Mouse (Mus musculus) liver, embryonic 13.5 days (tissue): ENCODE results near the gene Anapc16. TPM values are rescaled to one million over a fixed set of nuclear protein-coding genes. Genes with fewer than 3 reads are reported as not detected.
A peak's percentile ranks its signal among the peaks of the same experiment; 100 is the strongest.
"Not testable (repeated sequence)": the region's sequence is repeated elsewhere in the genome, so short reads cannot be mapped to it uniquely, and the experiment has no call there.

ENCODE experiments used
- ATAC-seq: fragments of 200-750 bp; cut with Nextera tagmentation; 2 replicates; pipeline ENCODE4 v1.8.0; 2017; ENCODE audit warnings: low read depth, mild to moderate bottlenecking, moderate number of reproducible peaks, moderate library complexity
- DNase-seq: peaks from one replicate; pipeline ENCODE4 v3.0.0; 2022
- H3K27ac ChIP-seq: fragments of 300-500 bp; sonication (generic); 2 replicates; pipeline ENCODE4 v1.5.1; 2015; ENCODE audit warnings: moderate library complexity, mild to moderate bottlenecking, inconsistent platforms
- H3K27me3 ChIP-seq: fragments of 300-500 bp; sonication (generic); 2 replicates; pipeline ENCODE4 v1.6.1; 2015; ENCODE audit warnings: mild to moderate bottlenecking, inconsistent platforms
- H3K36me3 ChIP-seq: fragments of 300-500 bp; sonication (generic); 2 replicates; pipeline ENCODE4 v1.6.1; 2015; ENCODE audit warnings: mild to moderate bottlenecking, inconsistent platforms
- H3K4me1 ChIP-seq: fragments of 300-500 bp; sonication (generic); replicated peaks from 2 replicates; pipeline ENCODE4 v1.6.1; 2015; ENCODE audit warnings: inconsistent platforms
- H3K4me2 ChIP-seq: fragments of 300-500 bp; sonication (generic); 2 replicates; pipeline ENCODE4 v1.6.1; 2015; ENCODE audit warnings: inconsistent platforms, mild to moderate bottlenecking, moderate library complexity
- H3K4me3 ChIP-seq: fragments of 300-500 bp; sonication (generic); replicated peaks from 2 replicates; pipeline ENCODE4 v1.5.1; 2015; ENCODE audit warnings: mild to moderate bottlenecking, inconsistent platforms
- H3K9ac ChIP-seq: fragments of 300-500 bp; sonication (generic); 2 replicates; pipeline ENCODE4 v1.6.1; 2015; ENCODE audit warnings: mild to moderate bottlenecking, inconsistent platforms
- H3K9me3 ChIP-seq: fragments of 300-500 bp; sonication (generic); replicated peaks from 2 replicates; pipeline ENCODE4 v1.6.1; 2016; ENCODE audit warnings: inconsistent platforms
- WGBS: fragments of 180-500 bp; shearing (Covaris S2); methylation state at CpG from one replicate; pipeline ENCODE4 v1.1.7; 2015; ENCODE audit not compliant: insufficient replicate concordance; 5-methylcytosine and 5-hydroxymethylcytosine counted together
- polyA plus RNA-seq: library from polyadenylated mRNA; unstranded; fragments of >200 nt; fragmentation: Nextera tagmentation; extraction: Ambion mirVana; gene quantifications from 2 replicates; pipeline ENCODE4 v1.2.1, GENCODE M21; 2015

The Anapc16 gene
- polyA plus RNA-seq, 1 experiment from 2014 or later, result 52.7 TPM

- ATAC-seq, result no peak
- Histone ChIP-seq H3K4me1 (peaks cover 36% of the 10 kb centered on the region), H3K36me3 (peaks cover 34% of the 10 kb centered on the region), H3K9ac (no peak overlapping the region), H3K4me3 (no peak overlapping the region), H3K27ac (no peak overlapping the region), H3K4me2 (no peak overlapping the region), H3K9me3 (no peaks in the 10 kb centered on the region), H3K27me3 (no peaks in the 10 kb centered on the region)
- 60% methylated on average over 3 of the region's 3 CpGs for WGBS
- DNase-seq, result no peak
Observed at GRCm38 (mm10) chr10:59999057-59999456, 3.9 kb downstream of the Anapc16 start.

GRCm38 (mm10) chr10:59997591-59997990, 5.3 kb downstream of the Anapc16 start:
- Histone ChIP-seq H3K36me3 (peaks cover 46% of the 10 kb centered on the region), H3K4me3 (no peak overlapping the region), H3K4me1 (peaks cover 27% of the 10 kb centered on the region), H3K9me3 (no peaks in the 10 kb centered on the region), H3K9ac (no peak overlapping the region), H3K4me2 (no peak overlapping the region), H3K27ac (no peak overlapping the region), H3K27me3 (no peaks in the 10 kb centered on the region)
- DNase-seq, result peak; percentile 48
- ATAC-seq, result no peak
- WGBS, result 11% methylated on average over 7 of the region's 7 CpGs

- Histone ChIP-seq H3K27me3 (no peaks in the 10 kb centered on the region), H3K4me1 (peaks cover 14% of the 10 kb centered on the region), H3K4me2 (no peak overlapping the region), H3K9me3 (no peaks in the 10 kb centered on the region), H3K9ac (no peak overlapping the region), H3K27ac (no peak overlapping the region), H3K36me3 (peaks cover 54% of the 10 kb centered on the region), H3K4me3 (no peak overlapping the region)
- no peak for DNase-seq
- 88% methylated on average over 6 of the region's 6 CpGs for WGBS
- no peak for ATAC-seq
Observed at GRCm38 (mm10) chr10:59995889-59996288, 7.0 kb downstream of the Anapc16 start.

GRCm38 (mm10) chr10:59993813-59994212, 9.1 kb downstream of the Anapc16 start:
- H3K27me3 ChIP-seq, H3K4me3 ChIP-seq, H3K4me1 ChIP-seq, H3K27ac ChIP-seq, DNase-seq, H3K4me2 ChIP-seq, H3K9ac ChIP-seq, ATAC-seq, H3K9me3 ChIP-seq: not testable (repeated sequence)
- 84% methylated on average over 2 of the region's 3 CpGs for WGBS
- peaks cover 71% of the 10 kb centered on the region for H3K36me3 ChIP-seq

GRCm38 (mm10) chr10:59992024-59992423, 10.9 kb downstream of the Anapc16 start:
- H3K4me1 ChIP-seq, result no peaks in the 10 kb centered on the region
- no peak overlapping the region for H3K4me3 ChIP-seq
- H3K27ac ChIP-seq, result no peak overlapping the region
- H3K9ac ChIP-seq, result no peak overlapping the region
- H3K36me3 ChIP-seq, result peaks cover 89% of the 10 kb centered on the region
- DNase-seq (no peak), ATAC-seq (no peak)
- no peaks in the 10 kb centered on the region for H3K9me3 ChIP-seq
- no peaks in the 10 kb centered on the region for H3K27me3 ChIP-seq
- 67% methylated on average over 8 of the region's 8 CpGs for WGBS
- no peak overlapping the region for H3K4me2 ChIP-seq

- H3K4me1 ChIP-seq, result no peaks in the 10 kb centered on the region
- H3K36me3 ChIP-seq, result peaks cover 91% of the 10 kb centered on the region
- H3K4me3 ChIP-seq, result no peak overlapping the region
- H3K27me3 ChIP-seq, result no peaks in the 10 kb centered on the region
- H3K4me2 ChIP-seq, result no peak overlapping the region
- DNase-seq (no peak), ATAC-seq (no peak)
- no peak overlapping the region for H3K27ac ChIP-seq
- no peaks in the 10 kb centered on the region for H3K9me3 ChIP-seq
- WGBS, result 85% methylated on average over 9 of the region's 9 CpGs
- H3K9ac ChIP-seq, result no peak overlapping the region
Observed at GRCm38 (mm10) chr10:59991262-59991880, 11.6 kb downstream of the Anapc16 start.

- Histone ChIP-seq H3K4me3 (no peak overlapping the region), H3K9ac (no peak overlapping the region), H3K27ac (no peak overlapping the region), H3K36me3 (peaks cover 88% of the 10 kb centered on the region), H3K27me3 (no peaks in the 10 kb centered on the region), H3K4me2 (no peak overlapping the region), H3K4me1 (no peaks in the 10 kb centered on the region), H3K9me3 (no peaks in the 10 kb centered on the region)
- WGBS, result 91% methylated on average over 9 of the region's 9 CpGs
- ATAC-seq (no peak), DNase-seq (no peak)
Observed at GRCm38 (mm10) chr10:59990393-59990792, 12.5 kb downstream of the Anapc16 start.

GRCm38 (mm10) chr10:59988036-59988435, 14.9 kb downstream of the Anapc16 start:
- H3K9ac ChIP-seq, result no peak overlapping the region
- no peak overlapping the region for H3K4me3 ChIP-seq
- no peak overlapping the region for H3K27ac ChIP-seq
- DNase-seq (no peak), ATAC-seq (no peak)
- no peak overlapping the region for H3K4me2 ChIP-seq
- H3K4me1 ChIP-seq, result no peaks in the 10 kb centered on the region
- peaks cover 69% of the 10 kb centered on the region for H3K36me3 ChIP-seq
- H3K9me3 ChIP-seq, result no peaks in the 10 kb centered on the region
- 82% methylated on average over 4 of the region's 4 CpGs for WGBS
- no peaks in the 10 kb centered on the region for H3K27me3 ChIP-seq

- 0 out of 2 replicates have a peak, but pooled peaks have one; percentile 11 for ATAC-seq
- Histone ChIP-seq H3K9me3 (no peaks in the 10 kb centered on the region), H3K9ac (no peak overlapping the region), H3K4me3 (no peak overlapping the region), H3K27ac (no peak overlapping the region), H3K36me3 (peaks cover 16% of the 10 kb centered on the region), H3K27me3 (no peaks in the 10 kb centered on the region), H3K4me1 (peaks cover 42% of the 10 kb centered on the region), H3K4me2 (no peak overlapping the region)
- 55% methylated on average over 12 of the region's 12 CpGs for WGBS
- DNase-seq, result no peak
Observed at GRCm38 (mm10) chr10:59982379-59982873, 20.5 kb downstream of the Anapc16 start.

- 71% methylated on average over 9 of the region's 9 CpGs for whole genome bisulfite sequencing
- DNase-seq (no peak), ATAC-seq (no peak)
- H3K4me3 ChIP-seq, result no peak overlapping the region
- H3K27me3 ChIP-seq, result no peaks in the 10 kb centered on the region
- peaks cover 10% of the 10 kb centered on the region for H3K36me3 ChIP-seq
- no peak overlapping the region for H3K4me2 ChIP-seq
- H3K9ac ChIP-seq, result no peak overlapping the region
- H3K27ac ChIP-seq, result no peak overlapping the region
- H3K4me1 ChIP-seq, result peaks cover 42% of the 10 kb centered on the region
- H3K9me3 ChIP-seq, result no peaks in the 10 kb centered on the region
Observed at GRCm38 (mm10) chr10:59981792-59982191, 21.1 kb downstream of the Anapc16 start.

GRCm38 (mm10) chr10:59981336-59981735, 21.6 kb downstream of the Anapc16 start:
- DNase-seq (no peak), ATAC-seq (no peak)
- Histone ChIP-seq H3K9me3 (no peaks in the 10 kb centered on the region), H3K4me1 (peaks cover 42% of the 10 kb centered on the region), H3K9ac (no peak overlapping the region), H3K36me3 (peaks cover 7% of the 10 kb centered on the region; the same call in 1 of the 2 replicates), H3K27me3 (no peaks in the 10 kb centered on the region), H3K27ac (peak overlapping the region; percentile 45; the same call in 1 of the 2 replicates), H3K4me3 (no peak overlapping the region), H3K4me2 (no peak overlapping the region)
- 21% methylated on average over 4 of the region's 4 CpGs for WGBS

- H3K27me3 ChIP-seq, result no peaks in the 10 kb centered on the region
- no peaks in the 10 kb centered on the region for H3K9me3 ChIP-seq
- 29% methylated on average over 6 of the region's 6 CpGs for WGBS
- DNase-seq (peak; percentile 8), ATAC-seq (peak; percentile 36; the same call in 1 of the 2 replicates)
- no peak overlapping the region for H3K4me2 ChIP-seq
- no peak overlapping the region for H3K4me3 ChIP-seq
- peak overlapping the region; percentile 43; the same call in 1 of the 2 replicates for H3K27ac ChIP-seq
- no peak overlapping the region for H3K9ac ChIP-seq
- peaks cover 2% of the 10 kb centered on the region; the same call in 1 of the 2 replicates for H3K36me3 ChIP-seq
- H3K4me1 ChIP-seq, result peaks cover 42% of the 10 kb centered on the region
Observed at GRCm38 (mm10) chr10:59980815-59981244, 22.1 kb downstream of the Anapc16 start.
